Mouse (Mus musculus) myocyte (in vitro differentiated cells): ENCODE results near the gene Bex1.

Source experiments
- CEBPB ChIP-seq: IDR thresholded peaks from 2 replicates; pipeline ENCODE4 v1.6.1; 2011; ENCODE audit warnings: mild to moderate bottlenecking, moderate library complexity; ENCODE audit not compliant: poor library complexity, insufficient read depth, severe bottlenecking
- E2F4 ChIP-seq: IDR thresholded peaks from one replicate; pipeline ENCODE4 v1.6.1; 2011; ENCODE audit warnings: mild to moderate bottlenecking, control low read depth, moderate library complexity; ENCODE audit not compliant: insufficient read depth
- MAX ChIP-seq: IDR thresholded peaks from one replicate; pipeline ENCODE4 v1.6.1; 2011; ENCODE audit warnings: low read depth, mild to moderate bottlenecking, control low read depth
- MYOG ChIP-seq, 3 experiments: IDR thresholded peaks; one replicate each; pipeline ENCODE4 v1.6.1; 2011; ENCODE audit warnings: control low read depth in 2 of 3, low read depth in 2 of 3, mild to moderate bottlenecking in 2 of 3; ENCODE audit not compliant: insufficient read length in 2 of 3, control insufficient read depth in 1 of 3, insufficient read depth in 1 of 3
- POLR2A ChIP-seq: IDR thresholded peaks from one replicate; pipeline ENCODE4 v1.6.1; 2011; ENCODE audit warnings: low read depth, mild to moderate bottlenecking, control low read depth, moderate library complexity; ENCODE audit not compliant: insufficient read length
- TCF12 ChIP-seq: IDR thresholded peaks from one replicate; pipeline ENCODE4 v1.6.1; 2011; ENCODE audit warnings: mild to moderate bottlenecking, control low read depth; ENCODE audit not compliant: poor library complexity, insufficient read depth, severe bottlenecking

GRCm38 (mm10) chrX:136195193-136195944, 19.9 kb downstream of the Bex1 start:
- TF ChIP-seq POLR2A (no peak), E2F4 (no peak), CEBPB (no peak), MAX (no peak), TCF12 (no peak), MYOG (IDR thresholded peaks at IDR 0.05; ENCODE audit: control insufficient read depth in 1 of 3, insufficient read depth in 1 of 3, insufficient read length in 2 of 3, low read depth in 2 of 3) (no peak)
